Mouse (Mus musculus): Measurements from ENCODE around the gene Prkar2b.

DNA sequence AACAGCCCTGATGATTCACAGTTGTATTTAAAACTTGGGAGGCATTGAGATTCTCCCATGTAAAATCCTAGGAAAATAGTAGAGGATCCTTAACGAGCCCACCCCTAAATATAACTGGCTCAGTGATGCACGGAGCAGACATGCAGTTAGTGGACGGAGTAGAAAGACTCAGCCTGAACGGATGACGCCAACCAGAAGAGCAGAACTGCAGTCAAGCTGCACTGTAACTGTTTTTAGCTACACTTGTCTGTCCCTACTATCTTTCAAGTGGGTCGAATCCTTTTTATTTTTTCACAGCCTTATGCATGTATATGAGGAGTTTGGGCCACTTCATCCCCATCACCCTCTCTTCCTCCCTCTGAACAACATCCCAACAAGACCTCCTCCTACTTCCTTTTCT is 75.4 kb downstream of the Prkar2b start:
- TF ChIP-seq EP300 (IDR thresholded peaks at IDR 0.05; ENCODE audit: insufficient read depth, low read depth, low read length) (no peak), POLR2A (IDR thresholded peaks at IDR 0.05; ENCODE audit: insufficient read depth, low read length) (no peak), CTCF (IDR thresholded peaks at IDR 0.05; ENCODE audit: low read depth, low read length) (no peak)

All from ES-Bruce4 (cell line).